In genomic region chr3:141160986-141161385, GRCm38 (mm10) we compare ENCODE assay signal across 34 mouse cellular contexts. TPM values are rescaled to one million over a fixed set of nuclear protein-coding genes. Genes with fewer than 3 reads are reported as not detected.
DNase-seq lines count a peak whose midpoint lies in the region; TF ChIP-seq lines count a peak whose summit lies in the region.
"Had no signal": no experiment of that assay in that cellular context is flagged by ENCODE, and none has a peak within 500 bp of the region (broad histone marks: within the 10 kb centered on the region; RNA-seq: fewer than 3 reads in every experiment).

No protein-coding gene starts in this region.

- no peak for TF ChIP-seq EP300 in MEL (IDR thresholded peaks at IDR 0.05; ENCODE audit: low read depth in 1 of 2, low read length in 2 of 2)

- H3K9ac ChIP-seq in MEL (ENCODE audit: control insufficient read depth, low read depth, low read length, poor library complexity, severe bottlenecking) = no peak overlapping the region
- H3K9ac ChIP-seq: embryonic facial prominence, embryonic 12.5 days; embryonic facial prominence, embryonic 15.5 days; forebrain, embryonic 15.5 days; heart, embryonic 13.5 days; hindbrain, embryonic 14.5 days had no signal

- DNase-seq in layer of hippocampus, adult 11-12 months (ENCODE audit: low spot score) = peak; percentile 4
- no peak for DNase-seq in layer of hippocampus, adult 9-10 months (ENCODE audit: low spot score)
- DNase-seq in layer of hippocampus, postnatal 14 days (ENCODE audit: low spot score in 2 of 2) = peak; percentile 3 to 71
- DNase-seq in layer of hippocampus, postnatal 25 days (ENCODE audit: extremely low spot score in 1 of 2, low spot score in 1 of 2) = no peak
- peak; percentile 13 for DNase-seq in MEL (ENCODE audit: low read depth, low spot score)
- peak; percentile 8 for DNase-seq in brain, adult 2 months (ENCODE audit: low read depth, low spot score)
- no peak for DNase-seq in spleen, postnatal 10 days (ENCODE audit: low spot score in 2 of 2)
- DNase-seq: adrenal gland, adult 8-10 months; adrenal gland, postnatal 25 days; B cell, adult 2 months; cerebellum, adult 11 months; cerebellum, adult 2 months; cerebellum, adult 9-11 months; cerebellum, postnatal 25 days; gastrocnemius, postnatal 10 days; gastrocnemius, postnatal 36 days; heart, adult 2 months; heart, postnatal 14 days; heart, postnatal 4 days had no signal

- no peaks in the 10 kb centered on the region for H3K36me3 ChIP-seq in MEL (ENCODE audit: control insufficient read depth in 1 of 2, insufficient read depth in 2 of 2, low read length in 2 of 2)
- H3K36me3 ChIP-seq: embryonic facial prominence, embryonic 12.5 days; embryonic facial prominence, embryonic 15.5 days; forebrain, embryonic 15.5 days; G1E; heart, embryonic 10.5 days; heart, embryonic 13.5 days had no signal

- H3K27ac ChIP-seq in MEL (ENCODE audit: control insufficient read depth, low read depth, low read length) = no peak overlapping the region
- H3K27ac ChIP-seq: embryonic facial prominence, embryonic 12.5 days; embryonic facial prominence, embryonic 15.5 days; forebrain, embryonic 15.5 days; heart, adult 2 months; heart, embryonic 10.5 days; heart, embryonic 13.5 days; hindbrain, embryonic 14.5 days had no signal

- no peak for TF ChIP-seq POLR2A in MEL (IDR thresholded peaks at IDR 0.05; ENCODE audit: control insufficient read depth in 1 of 2, insufficient read depth in 1 of 2, low read depth in 1 of 2, low read length in 2 of 2, poor library complexity in 1 of 2)

- no peak for TF ChIP-seq RAD21 in MEL (IDR thresholded peaks at IDR 0.05; ENCODE audit: low read depth, low read length)

- no peaks in the 10 kb centered on the region for H3K4me1 ChIP-seq in MEL (ENCODE audit: control insufficient read depth in 1 of 2, insufficient read depth in 2 of 2, low read length in 2 of 2)
- H3K4me1 ChIP-seq: embryonic facial prominence, embryonic 12.5 days; embryonic facial prominence, embryonic 15.5 days; forebrain, embryonic 15.5 days; heart, embryonic 10.5 days; heart, embryonic 13.5 days had no signal

- no peaks in the 10 kb centered on the region for H3K27me3 ChIP-seq in MEL (ENCODE audit: control insufficient read depth in 1 of 2, insufficient read depth in 2 of 2, low read length in 2 of 2)
- H3K27me3 ChIP-seq: CH12.LX; embryonic facial prominence, embryonic 12.5 days; embryonic facial prominence, embryonic 15.5 days; forebrain, embryonic 15.5 days; heart, embryonic 13.5 days had no signal

- H3K4me3 ChIP-seq in MEL (ENCODE audit: control insufficient read depth in 1 of 2, insufficient read depth in 1 of 2, low read depth in 2 of 2, low read length in 2 of 2) = no peak overlapping the region
- H3K4me3 ChIP-seq: embryonic facial prominence, embryonic 12.5 days; embryonic facial prominence, embryonic 15.5 days; forebrain, embryonic 15.5 days; heart, adult 2 months; heart, embryonic 10.5 days; heart, embryonic 13.5 days had no signal

- no peaks in the 10 kb centered on the region for H3K79me2 ChIP-seq in MEL (ENCODE audit: control insufficient read depth, insufficient read depth, low read length, poor library complexity)

- TF ChIP-seq CTCF in MEL (IDR thresholded peaks at IDR 0.05 in 2 of 3, conservative IDR thresholded peaks at IDR 0.05 in 1 of 3; ENCODE audit: control insufficient read depth in 1 of 3, insufficient read depth in 1 of 3, low read depth in 2 of 3, low read length in 3 of 3, poor library complexity in 1 of 3, severe bottlenecking in 1 of 3) = no peak

- H3K9me3 ChIP-seq in MEL (replicated peaks; ENCODE audit: insufficient read depth, low read length) = no peaks in the 10 kb centered on the region
- H3K9me3 ChIP-seq: embryonic facial prominence, embryonic 12.5 days; embryonic facial prominence, embryonic 15.5 days; forebrain, embryonic 15.5 days; G1E; heart, embryonic 10.5 days; heart, embryonic 13.5 days had no signal

TF ChIP-seq in MEL, 35 proteins besides CTCF, POLR2A, EP300 and RAD21:
- TF ChIP-seq TBP (IDR thresholded peaks at IDR 0.05; ENCODE audit: low read depth, low read length) (no peak), POLR2AphosphoS2 (IDR thresholded peaks at IDR 0.05; ENCODE audit: low read length) (no peak), BHLHE40 (IDR thresholded peaks at IDR 0.05; ENCODE audit: borderline replicate concordance, low read depth, low read length) (no peak), MAZ (IDR thresholded peaks at IDR 0.05; ENCODE audit: low read depth, low read length) (no peak), ZNF384 (IDR thresholded peaks at IDR 0.05; ENCODE audit: low read depth, low read length) (no peak), NELFE (IDR thresholded peaks at IDR 0.05; ENCODE audit: low read depth, low read length) (no peak), JUND (IDR thresholded peaks at IDR 0.05; ENCODE audit: low read depth, low read length) (no peak), MAFK (IDR thresholded peaks at IDR 0.05; ENCODE audit: borderline replicate concordance, low read depth, low read length) (no peak), ELF1 (IDR thresholded peaks at IDR 0.05; ENCODE audit: low read depth, low read length) (no peak), MXI1 (IDR thresholded peaks at IDR 0.05; ENCODE audit: low read depth, low read length) (no peak), MEF2A (IDR thresholded peaks at IDR 0.05; ENCODE audit: extremely low read depth, insufficient replicate concordance, low read depth, low read length, poor library complexity, severe bottlenecking) (no peak)

RNA-seq across cellular contexts. Expression of gene Pdha2, which starts 51.2 kb away (rescaled TPM):
- not detected for total RNA-seq in layer of hippocampus, postnatal 14 days (2021)
- total RNA-seq in layer of hippocampus, postnatal 25 days (2021) = not detected
- total RNA-seq in MEL (2012; rRNA removed) = not detected in 2 replicates
- polyA plus RNA-seq in MEL (2012; ENCODE audit: insufficient read depth in 1 of 2, insufficient read length in 2 of 2, low read depth in 1 of 2, low replicate concordance in 2 of 2, missing spikeins in 1 of 2) = not detected
- total RNA-seq: adrenal gland, adult 8-10 months; adrenal gland, postnatal 25 days; common myeloid progenitor, adult 5-6 weeks; gastrocnemius, adult 18-20 months; gastrocnemius, postnatal 10 days; gastrocnemius, postnatal 36 days; granulocyte monocyte progenitor cell, adult 5-6 weeks; heart, adult 2 months; heart, postnatal 14 days; heart, postnatal 4 days had no signal
- polyA plus RNA-seq: activated CD4-positive, CD25-positive, alpha-beta regulatory T cell, adult 4 months; cerebellum, adult 2 months; embryonic facial prominence, embryonic 12.5 days; embryonic facial prominence, embryonic 15.5 days; forebrain, embryonic 11.5 days; forebrain, embryonic 15.5 days; G1E; heart, adult 2 months; heart, embryonic 10.5 days; heart, embryonic 13.5 days; heart, embryonic 16.5 days; hindbrain, embryonic 11.5 days; hindbrain, embryonic 14.5 days had no signal

Comparison
In these comparisons a context has a peak if more than half of its experiments do, and no peak if none do; other contexts are left out.
1. DNase-seq: peak in layer of hippocampus, adult 11-12 months (single experiment), layer of hippocampus, postnatal 14 days (2 of 2), MEL (single experiment) and brain, adult 2 months (single experiment); none in layer of hippocampus, adult 9-10 months (single experiment), layer of hippocampus, postnatal 25 days (0 of 2) and spleen, postnatal 10 days (0 of 2).